Mouse (Mus musculus) liver, adult 2 months (tissue): ENCODE results near the gene Acsl1. TPM values are rescaled to one million over a fixed set of nuclear protein-coding genes. Genes with fewer than 3 reads are reported as not detected.
A peak's percentile ranks its signal among the peaks of the same experiment; 100 is the strongest.

Experiments used
- DNase-seq: peaks from one replicate; pipeline ENCODE4 v3.0.0-alpha.2; 2011; ENCODE audit warnings: low read depth, low spot score; ENCODE audit errors: extremely low read depth
- H3K27ac ChIP-seq: fragments of 200-500 bp; replicated peaks from 2 replicates; pipeline ENCODE4 v1.5.1; 2012; ENCODE audit warnings: low read depth, mild to moderate bottlenecking, control low read depth, inconsistent platforms, low read length; ENCODE audit not compliant: insufficient read depth
- H3K27me3 ChIP-seq: fragments of 200-500 bp; 2 replicates; pipeline ENCODE4 v1.6.1; 2012; ENCODE audit warnings: mild to moderate bottlenecking, moderate library complexity, low read length, inconsistent platforms; ENCODE audit not compliant: control insufficient read depth, insufficient read depth
- H3K36me3 ChIP-seq: fragments of 200-500 bp; 2 replicates; pipeline ENCODE4 v1.6.1; 2012; ENCODE audit warnings: low read length, inconsistent platforms; ENCODE audit not compliant: control insufficient read depth, insufficient read depth
- H3K4me1 ChIP-seq: fragments of 200-500 bp; 2 replicates; pipeline ENCODE4 v1.6.1; 2011; ENCODE audit warnings: low read length; ENCODE audit not compliant: control insufficient read depth, insufficient read depth
- H3K4me3 ChIP-seq: fragments of 200-500 bp; 2 replicates; pipeline ENCODE4 v1.5.1; 2011; ENCODE audit warnings: low read depth, mild to moderate bottlenecking, control low read depth, low read length, moderate library complexity; ENCODE audit not compliant: insufficient read depth
- H3K79me2 ChIP-seq: fragments of 200-500 bp; 2 replicates; pipeline ENCODE4 v1.6.1; 2012; ENCODE audit warnings: inconsistent platforms, mild to moderate bottlenecking, low read length, moderate library complexity; ENCODE audit not compliant: control insufficient read depth, insufficient read depth
- H3K9ac ChIP-seq: fragments of 200-500 bp; 2 replicates; pipeline ENCODE4 v1.6.1; 2012; ENCODE audit warnings: low read depth, mild to moderate bottlenecking, control low read depth, inconsistent platforms, low read length
- CTCF ChIP-seq: fragments of 200-500 bp; IDR thresholded peaks from 2 replicates; pipeline ENCODE4 v1.5.1; 2011; ENCODE audit warnings: low read depth, low read length, control low read depth
- POLR2A ChIP-seq: fragments of 200-500 bp; IDR thresholded peaks from 2 replicates; pipeline ENCODE4 v1.6.1; 2011; ENCODE audit warnings: low read length, control low read depth; ENCODE audit not compliant: insufficient read depth; ENCODE audit errors: extremely low read depth
- WGBS: fragments of 180-500 bp; shearing (Covaris S2); methylation state at CpG from one replicate; pipeline ENCODE4 v1.1.7; 2018; 5-methylcytosine and 5-hydroxymethylcytosine counted together
- polyA plus RNA-seq: library from polyadenylated mRNA; depleted of rRNA; stranded (reverse); fragments of >200 nt; gene quantifications from 2 replicates; pipeline ENCODE4 v1.2.3, GENCODE M21; 2012
- total RNA-seq: library from RNA; depleted of rRNA; stranded (reverse); fragments of >200 nt; gene quantifications from 2 replicates; pipeline ENCODE4 v1.2.3, GENCODE M21; 2014

The Acsl1 gene
- total and polyA plus RNA-seq, 2 experiments, result 322 to 447 TPM

GRCm38 (mm10) chr8:46533926-46534325, 63.1 kb downstream of the Acsl1 start:
- Histone ChIP-seq H3K4me1 (no peaks in the 10 kb centered on the region), H3K36me3 (peaks cover 86% of the 10 kb centered on the region), H3K9ac (no peak overlapping the region), H3K27me3 (no peaks in the 10 kb centered on the region), H3K79me2 (no peaks in the 10 kb centered on the region), H3K27ac (no peak overlapping the region), H3K4me3 (no peak overlapping the region)
- no peak for DNase-seq
- 59% methylated on average over 7 of the region's 7 CpGs for WGBS
- TF ChIP-seq POLR2A (no peak), CTCF (no peak)

GRCm38 (mm10) chr8:46539701-46540100, 68.9 kb downstream of the Acsl1 start:
- peaks cover 31% of the 10 kb centered on the region for H3K36me3 ChIP-seq
- no peak overlapping the region for H3K27ac ChIP-seq
- no peak overlapping the region for H3K4me3 ChIP-seq
- H3K9ac ChIP-seq, result no peak overlapping the region
- peak; percentile 62 for DNase-seq
- WGBS, result 25% methylated on average over 5 of the region's 5 CpGs
- no peaks in the 10 kb centered on the region; the same call in 1 of the 2 replicates for H3K4me1 ChIP-seq
- H3K79me2 ChIP-seq, result no peaks in the 10 kb centered on the region
- H3K27me3 ChIP-seq, result no peaks in the 10 kb centered on the region
- no peak for TF ChIP-seq POLR2A
- 0 out of 2 replicates have a peak, but pooled peaks have one; percentile 6 for TF ChIP-seq CTCF

- H3K9ac ChIP-seq, result no peak overlapping the region
- TF ChIP-seq CTCF (no peak), POLR2A (no peak)
- H3K27me3 ChIP-seq, result no peaks in the 10 kb centered on the region
- H3K4me1 ChIP-seq, result peaks cover 3% of the 10 kb centered on the region
- 23% methylated on average over 7 of the region's 7 CpGs for WGBS
- no peaks in the 10 kb centered on the region for H3K79me2 ChIP-seq
- no peak overlapping the region for H3K27ac ChIP-seq
- peak; percentile 56 for DNase-seq
- H3K36me3 ChIP-seq, result peaks cover 2% of the 10 kb centered on the region; the same call in 1 of the 2 replicates
- H3K4me3 ChIP-seq, result no peak overlapping the region
Measured at GRCm38 (mm10) chr8:46543191-46543590, 72.4 kb downstream of the Acsl1 start.

- WGBS, result 29% methylated on average over 6 of the region's 6 CpGs
- Histone ChIP-seq H3K27me3 (no peaks in the 10 kb centered on the region), H3K79me2 (no peaks in the 10 kb centered on the region), H3K9ac (no peak overlapping the region), H3K4me1 (peaks cover 3% of the 10 kb centered on the region), H3K27ac (no peak overlapping the region), H3K4me3 (no peak overlapping the region), H3K36me3 (peaks cover 1% of the 10 kb centered on the region; the same call in 1 of the 2 replicates)
- TF ChIP-seq POLR2A (no peak), CTCF (no peak)
- peak; percentile 74 for DNase-seq
Measured at GRCm38 (mm10) chr8:46543662-46544061, 72.8 kb downstream of the Acsl1 start.

GRCm38 (mm10) chr8:46545854-46546253, 75.0 kb downstream of the Acsl1 start:
- Histone ChIP-seq H3K4me3 (no peak overlapping the region), H3K9ac (no peak overlapping the region), H3K27me3 (no peaks in the 10 kb centered on the region), H3K27ac (peak overlapping the region; percentile 39; the same call in 1 of the 2 replicates), H3K79me2 (no peaks in the 10 kb centered on the region), H3K36me3 (no peaks in the 10 kb centered on the region), H3K4me1 (peaks cover 3% of the 10 kb centered on the region)
- TF ChIP-seq CTCF, result no peak
- TF ChIP-seq POLR2A, result no peak
- WGBS, result 31% methylated on average over 5 of the region's 5 CpGs
- peak; percentile 45 for DNase-seq

- Histone ChIP-seq H3K4me1 (peaks cover 3% of the 10 kb centered on the region), H3K27ac (peak overlapping the region; percentile 68), H3K27me3 (no peaks in the 10 kb centered on the region), H3K4me3 (no peak overlapping the region), H3K9ac (peak overlapping the region; percentile 18; the same call in 1 of the 2 replicates), H3K36me3 (no peaks in the 10 kb centered on the region), H3K79me2 (no peaks in the 10 kb centered on the region)
- 26% methylated on average over 11 of the region's 11 CpGs for WGBS
- no peak for TF ChIP-seq POLR2A
- DNase-seq, result peak; percentile 86
Measured at GRCm38 (mm10) chr8:46546431-46547176, 75.8 kb downstream of the Acsl1 start.
